Mouse (Mus musculus) urinary bladder, postnatal 25 days (tissue): ENCODE data around the gene Arhgef38.

Source experiments
- DNase-seq: peaks from one replicate; pipeline ENCODE4 v3.0.0; 2022; ENCODE audit warnings: low spot score

Gene Arhgef38

GRCm38 (mm10) chr3:133234821-133235295, at the start of gene Arhgef38:
Arhgef38 (minus strand) TSS chr3:133234949.
- no peak for DNase-seq

- DNase-seq: peak; percentile 78
Measured at GRCm38 (mm10) chr3:133271887-133272286, 37.1 kb upstream of the Arhgef38 start.

- DNase-seq: no peak
Measured at GRCm38 (mm10) chr3:133258860-133259259, 24.1 kb upstream of the Arhgef38 start.

GRCm38 (mm10) chr3:133255842-133256241, 21.1 kb upstream of the Arhgef38 start:
- no peak for DNase-seq

GRCm38 (mm10) chr3:133244027-133244426, 9.3 kb upstream of the Arhgef38 start:
- DNase-seq: no peak

GRCm38 (mm10) chr3:133241916-133242315, 7.2 kb upstream of the Arhgef38 start:
- no peak for DNase-seq

GRCm38 (mm10) chr3:133233993-133234392, 756 bp downstream of the Arhgef38 start:
- DNase-seq: no peak

- no peak for DNase-seq
Measured at GRCm38 (mm10) chr3:133230427-133230826, 4.3 kb downstream of the Arhgef38 start.

GRCm38 (mm10) chr3:133229594-133229993, 5.2 kb downstream of the Arhgef38 start:
- DNase-seq: no peak

GRCm38 (mm10) chr3:133227258-133228012, 7.3 kb downstream of the Arhgef38 start:
- DNase-seq: no peak

- no peak for DNase-seq
Measured at GRCm38 (mm10) chr3:133218501-133218900, 16.2 kb downstream of the Arhgef38 start.

GRCm38 (mm10) chr3:133215198-133215819, 19.4 kb downstream of the Arhgef38 start:
- no peak for DNase-seq

- DNase-seq: no peak
Measured at GRCm38 (mm10) chr3:133213434-133214114, 21.2 kb downstream of the Arhgef38 start.

- no peak for DNase-seq
Measured at GRCm38 (mm10) chr3:133211324-133211723, 23.4 kb downstream of the Arhgef38 start.

GRCm38 (mm10) chr3:133203713-133204112, 31.0 kb downstream of the Arhgef38 start:
- no peak for DNase-seq

GRCm38 (mm10) chr3:133202171-133202570, 32.6 kb downstream of the Arhgef38 start:
- no peak for DNase-seq

- DNase-seq: no peak
Measured at GRCm38 (mm10) chr3:133188930-133189329, 45.8 kb downstream of the Arhgef38 start.

- no peak for DNase-seq
Measured at GRCm38 (mm10) chr3:133187524-133187923, 47.2 kb downstream of the Arhgef38 start.

- no peak for DNase-seq
Measured at GRCm38 (mm10) chr3:133176033-133176750, 58.6 kb downstream of the Arhgef38 start.

- no peak for DNase-seq
Measured at GRCm38 (mm10) chr3:133172291-133172690, 62.5 kb downstream of the Arhgef38 start.

GRCm38 (mm10) chr3:133169737-133170136, 65.0 kb downstream of the Arhgef38 start:
- no peak for DNase-seq

GRCm38 (mm10) chr3:133167550-133167949, 67.2 kb downstream of the Arhgef38 start:
- no peak for DNase-seq
